Mouse (Mus musculus) heart, postnatal 10 days (tissue): ENCODE measurements at regions not wholly inside any gene's neighbourhood (a gene's known extent, or its start where the extent isn't known, plus 50 kb on each side); places are given as distances from the start of the nearest gene placed in this dataset.

Experiments used
- DNase-seq, 2 experiments: peaks; one replicate each; pipeline ENCODE4 v3.0.0; 2021
- intact Hi-C: fragments of 180-260 bp; cut with DNase I; formaldehyde crosslinking; loops from one replicate; pipeline ENCODE4 v1.15.1; 2025

- intact Hi-C loops, result no loop called here
- DNase-seq, result no peak
Measured at GRCm38 (mm10) chr7:137745575-137745974, 308.2 kb downstream of the Glrx3 start.

DNA sequence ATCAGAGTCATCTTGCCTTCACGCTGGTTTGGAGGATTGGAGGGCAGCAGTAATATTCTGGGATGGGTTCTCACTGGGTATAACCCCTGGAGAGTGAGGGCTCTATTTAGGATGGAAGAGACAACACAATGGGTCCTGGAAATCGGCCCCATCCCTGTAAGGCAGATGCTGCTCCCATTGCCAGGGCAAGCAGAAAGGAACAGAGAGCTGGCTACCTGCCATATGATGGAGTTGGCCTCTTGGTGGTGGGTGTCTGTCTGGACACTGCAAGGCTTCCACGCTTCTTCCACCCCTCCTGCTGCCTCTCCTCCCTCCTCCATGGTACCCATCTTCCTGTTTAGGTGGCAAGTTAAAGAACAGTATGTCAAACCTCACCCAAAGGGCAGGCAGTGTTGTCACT lies 308.6 kb downstream of the Glrx3 start:
- intact Hi-C loops, result no loop called here
- no peak for DNase-seq

DNA sequence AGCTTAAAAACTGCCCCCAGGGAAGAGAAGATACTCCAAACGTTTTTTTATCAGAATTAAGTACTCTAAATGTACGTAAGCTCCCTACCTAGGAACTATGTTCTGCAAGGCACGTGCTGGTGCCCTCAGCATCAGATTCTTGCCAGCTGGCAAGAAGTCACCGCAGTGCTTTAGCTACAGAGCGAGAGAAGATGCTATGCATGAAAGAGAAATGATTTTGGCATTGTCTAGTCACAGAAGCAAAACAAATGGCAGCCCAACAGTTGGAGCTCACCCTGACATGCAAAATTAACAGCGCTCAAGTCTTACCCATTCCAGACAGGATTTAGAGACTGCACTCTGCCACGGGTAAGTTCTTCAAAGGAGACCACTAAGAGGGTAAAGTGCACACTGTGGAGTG lies 311.5 kb downstream of the Glrx3 start:
- intact Hi-C loops, result no loop called here

DNA sequence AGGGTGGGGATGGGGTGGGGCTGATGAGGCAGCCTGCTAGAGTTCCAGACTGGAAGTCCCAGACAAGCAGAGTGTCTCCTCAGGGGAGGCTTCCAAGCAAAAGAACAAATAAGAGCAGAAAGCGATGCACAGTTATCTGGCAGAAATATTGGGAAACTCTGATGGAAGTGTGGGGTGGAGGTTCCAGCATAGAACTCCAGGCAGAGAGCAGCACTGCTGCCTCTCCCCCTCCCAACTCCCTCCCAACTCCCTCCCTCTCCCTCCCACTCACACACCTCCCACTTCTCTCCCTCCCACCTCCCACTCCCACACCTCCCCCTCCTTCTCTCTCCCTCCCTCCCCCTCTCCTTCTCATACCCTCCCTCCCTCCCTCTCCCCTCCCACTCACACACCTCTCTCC lies 313.3 kb downstream of the Glrx3 start:
- intact Hi-C loops, result no loop called here
- no peak for DNase-seq

More for the DNA sequence above, 311.5 kb downstream of the Glrx3 start:
- no peak for DNase-seq

DNA sequence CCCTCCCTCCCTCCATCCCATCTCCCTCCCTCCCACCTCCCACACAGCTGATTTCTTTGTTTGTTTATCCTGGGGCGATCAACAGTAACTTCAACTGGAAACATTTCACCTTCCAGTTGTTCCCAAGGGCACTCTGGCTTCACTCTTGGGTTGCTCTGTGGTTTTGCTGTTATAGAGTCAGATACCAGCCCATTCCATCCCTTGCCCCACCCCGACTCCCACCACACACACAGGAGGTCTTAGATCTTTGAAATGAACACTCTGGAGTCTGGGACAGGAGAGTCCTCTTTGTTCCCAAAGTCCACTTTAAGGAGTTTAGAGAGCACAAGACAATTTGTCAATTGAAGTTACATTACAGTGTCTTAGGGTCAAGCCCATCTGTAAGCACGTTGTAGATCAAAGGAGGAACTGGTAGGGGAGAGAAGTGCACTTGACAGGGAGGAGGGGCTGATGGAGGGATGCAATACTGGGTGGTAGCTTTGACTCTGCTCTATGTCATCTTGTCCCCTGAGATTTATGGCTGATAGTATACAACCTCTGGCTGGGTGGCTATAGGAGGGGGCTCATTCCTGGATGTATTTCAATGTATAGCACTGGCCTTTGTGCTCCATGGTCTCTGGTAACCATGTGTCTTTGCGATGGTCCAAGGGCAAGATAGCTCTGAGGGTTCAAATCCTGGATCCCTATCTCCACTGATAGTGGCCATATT lies 313.9 kb downstream of the Glrx3 start:
- DNase-seq, result no peak
- intact Hi-C loops, result no loop called here

GRCm38 (mm10) chr7:137765961-137766360 lies 328.5 kb downstream of the Glrx3 start:
- DNase-seq, result peak; percentile 19 to 37
- intact Hi-C loops, result no loop called here

DNA sequence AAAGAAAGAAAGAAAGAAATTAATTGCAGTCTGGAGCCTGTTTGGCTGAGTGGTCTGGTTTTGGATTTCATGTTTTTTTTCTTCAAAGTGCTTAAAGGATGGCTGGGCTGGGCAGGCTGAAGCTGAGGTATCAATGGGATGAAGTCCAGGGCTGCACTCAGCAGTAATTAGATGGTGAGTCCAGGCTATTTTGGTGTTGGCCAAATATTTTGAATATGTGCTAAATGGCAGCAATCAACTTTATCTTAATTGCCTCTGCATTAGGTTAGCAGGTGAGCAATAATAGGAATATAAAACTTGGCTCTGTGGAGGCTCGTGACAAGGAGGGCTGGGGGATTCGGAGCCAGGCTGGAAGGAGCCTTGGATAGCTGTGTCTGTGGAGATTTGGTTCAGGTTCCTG lies 329.3 kb downstream of the Glrx3 start:
- no peak for DNase-seq
- intact Hi-C loops, result no loop called here

GRCm38 (mm10) chr7:137773051-137773964 lies 335.9 kb downstream of the Glrx3 start:
- DNase-seq, result no peak
- intact Hi-C loops, result no loop called here

- intact Hi-C loops, result no loop called here
- no peak for DNase-seq
Measured at GRCm38 (mm10) chr7:137773965-137774310, 336.5 kb downstream of the Glrx3 start.

DNA sequence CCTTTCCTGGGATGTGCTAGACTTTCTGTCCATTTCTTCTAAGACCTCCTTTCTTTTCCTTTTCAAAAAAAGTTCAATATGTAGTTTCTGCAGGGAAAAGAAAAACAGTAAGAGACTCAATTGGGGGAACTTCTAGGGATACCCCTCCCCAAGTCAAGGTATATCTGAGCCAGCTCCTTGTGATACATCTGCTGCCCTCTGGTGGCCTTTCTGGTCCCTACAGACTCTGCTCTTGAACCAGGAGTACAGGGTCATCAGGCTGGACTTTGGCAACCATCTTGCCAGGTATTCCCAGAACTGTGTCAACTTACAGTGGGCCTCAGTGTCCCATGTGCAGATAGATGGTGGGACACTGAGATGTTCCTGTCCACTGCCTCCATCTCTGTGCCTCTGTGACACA lies 346.5 kb downstream of the Glrx3 start:
- intact Hi-C loops, result loop anchor here (2.0 kb wide), 2 partner anchors 181 to 305 kb away; no protein-coding TSS in a partner anchor
- peak in 1 of 2 experiments; percentile 37 for DNase-seq

DNA sequence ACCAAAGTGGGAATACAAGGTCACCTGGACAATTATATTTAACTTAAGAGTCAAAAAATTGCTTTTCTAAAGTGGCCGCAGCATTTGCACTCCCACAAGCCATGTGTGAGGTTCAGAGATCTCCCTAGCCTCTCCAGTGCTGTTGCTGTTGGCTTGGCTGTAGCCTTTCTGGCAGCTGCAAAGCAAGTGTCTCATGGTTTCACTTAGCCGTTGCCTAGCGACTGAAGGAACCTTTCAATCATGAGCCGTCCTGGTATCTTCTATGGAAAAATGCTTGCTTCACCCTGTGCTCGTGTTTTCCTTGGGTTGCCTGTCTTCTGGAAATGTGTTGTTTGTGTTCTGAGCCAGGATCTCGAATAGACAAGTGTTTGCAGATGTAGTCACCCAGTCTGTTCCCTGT lies 367.9 kb downstream of the Glrx3 start:
- intact Hi-C loops, result no loop called here
- peak; percentile 72 to 75 for DNase-seq

- DNase-seq, result no peak
- intact Hi-C loops, result no loop called here
Measured at GRCm38 (mm10) chr7:137812839-137813238, 375.4 kb downstream of the Glrx3 start.

DNA sequence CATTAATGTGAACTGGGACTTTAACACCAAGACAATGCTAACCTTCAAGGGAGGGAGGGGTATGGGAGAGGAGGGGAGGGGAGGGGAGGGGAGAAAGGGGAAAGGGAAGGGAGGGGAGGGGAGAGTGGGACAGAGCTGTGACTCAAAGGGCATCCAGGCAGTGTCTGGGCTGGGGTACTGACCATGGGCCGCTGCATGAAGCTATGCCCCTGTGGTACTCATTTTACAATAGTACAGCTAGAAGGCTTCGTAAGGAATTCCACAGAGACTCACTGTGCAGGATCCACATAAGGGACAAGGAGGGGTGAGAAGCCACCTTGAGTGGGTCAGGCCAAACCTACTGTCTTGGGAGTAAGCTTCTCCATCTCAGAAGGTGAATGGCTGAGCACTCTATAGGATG lies 403.1 kb downstream of the Glrx3 start:
- intact Hi-C loops, result no loop called here
- no peak for DNase-seq

DNA sequence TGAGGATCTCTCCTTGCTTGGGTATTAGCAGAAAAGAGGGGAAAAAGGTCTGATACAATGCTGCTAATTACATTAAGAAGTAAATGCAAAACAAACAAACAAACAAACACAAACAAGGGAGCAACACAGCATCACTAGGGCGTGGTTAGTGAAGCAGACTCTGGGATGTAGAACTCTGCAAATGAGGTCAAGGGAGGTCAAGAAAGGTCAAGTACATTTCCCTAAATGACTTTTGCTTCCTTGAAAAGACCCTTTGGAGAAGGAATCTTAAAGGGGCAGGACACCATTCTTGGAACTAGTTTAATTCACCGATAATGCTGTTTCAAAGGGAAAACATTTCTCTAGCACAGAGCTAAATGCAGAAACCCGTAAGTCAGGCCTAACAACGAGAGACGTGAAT lies 403.6 kb downstream of the Glrx3 start:
- no peak for DNase-seq
- intact Hi-C loops, result no loop called here

DNA sequence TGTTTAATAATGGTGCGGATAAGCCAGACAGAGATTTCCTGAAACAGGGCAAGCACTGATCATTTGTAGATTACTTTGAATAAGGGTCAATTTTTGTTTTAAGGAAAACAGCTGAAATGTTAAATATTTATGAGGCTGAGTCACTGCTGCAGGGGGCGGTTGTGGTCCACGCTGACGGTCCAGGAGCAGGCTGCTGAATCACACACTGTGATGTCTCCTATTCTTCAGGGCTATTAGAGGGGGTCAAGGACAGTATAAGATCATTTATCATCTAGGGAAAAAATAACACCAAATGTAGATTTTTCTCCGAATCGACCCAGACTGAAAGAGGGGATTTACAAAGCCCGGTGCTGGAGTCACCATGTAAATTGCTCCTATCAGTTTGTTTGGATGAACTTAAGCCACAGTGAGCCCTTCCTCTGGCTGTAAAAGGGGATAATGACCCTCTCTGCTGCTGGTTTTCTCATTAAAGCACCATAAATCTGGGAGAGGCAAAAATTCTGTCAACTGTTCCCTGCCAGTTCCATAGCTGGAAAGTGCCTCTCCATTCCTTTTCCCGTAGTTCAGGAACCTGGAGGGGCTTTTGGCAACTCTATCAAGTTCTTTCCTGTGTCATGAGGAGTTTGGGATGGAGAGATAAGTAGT lies 404.2 kb downstream of the Glrx3 start:
- intact Hi-C loops, result no loop called here
- no peak for DNase-seq

- intact Hi-C loops, result no loop called here
- no peak for DNase-seq
Measured at GRCm38 (mm10) chr7:137847856-137848255, 410.4 kb downstream of the Glrx3 start.

DNA sequence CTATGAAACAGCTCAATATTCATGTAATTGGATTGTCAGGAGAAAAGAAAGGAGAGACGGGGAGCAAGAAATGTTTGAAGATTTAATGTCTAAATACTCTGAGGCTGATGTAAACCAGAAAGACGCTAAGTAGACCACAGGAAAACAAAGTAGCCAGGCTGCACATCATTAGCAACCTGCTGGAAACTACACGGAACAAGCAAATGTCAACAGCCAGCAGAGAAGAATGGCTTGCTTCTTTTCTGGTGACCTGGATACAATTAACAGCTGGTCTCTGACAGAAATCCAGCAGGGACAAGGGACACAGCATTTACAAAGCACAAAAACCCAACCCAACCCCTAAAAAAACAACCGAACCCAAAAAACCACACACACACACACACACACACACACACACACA lies 413.6 kb downstream of the Glrx3 start:
- DNase-seq, result no peak
- intact Hi-C loops, result no loop called here

- DNase-seq, result peak; percentile 19 to 21
- intact Hi-C loops, result loop anchor here (10.0 kb wide), 1 partner anchor 225 kb away; no protein-coding TSS in a partner anchor
Measured at GRCm38 (mm10) chr7:137859681-137860080, 422.3 kb downstream of the Glrx3 start.

DNA sequence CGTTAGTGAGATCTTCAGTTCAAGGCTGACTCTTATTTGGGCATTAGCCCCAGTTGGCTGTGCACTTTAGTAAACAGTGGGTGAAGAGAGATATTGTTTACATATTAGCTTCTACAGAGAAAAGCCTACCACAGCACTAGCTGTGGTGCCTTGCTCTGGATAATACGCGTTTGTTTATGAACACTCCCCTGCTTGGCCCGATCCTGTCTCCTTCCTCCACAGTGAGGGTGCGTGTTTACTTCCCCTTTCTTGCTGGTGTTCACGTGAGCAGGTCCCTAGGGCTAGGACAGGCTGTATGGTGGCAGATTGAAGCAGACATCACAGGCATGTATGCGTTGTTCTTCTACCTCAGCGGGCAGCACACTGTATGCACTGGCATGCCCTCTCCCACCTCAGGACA lies 423.1 kb downstream of the Glrx3 start:
- no peak for DNase-seq
- intact Hi-C loops, result loop anchor here (10.0 kb wide), 1 partner anchor 224 kb away; no protein-coding TSS in a partner anchor

- DNase-seq, result peak; percentile 9 to 10
- intact Hi-C loops, result loop anchor here (10.0 kb wide), 1 partner anchor 220 kb away; no protein-coding TSS in a partner anchor
Measured at GRCm38 (mm10) chr7:137864912-137865311, 427.5 kb downstream of the Glrx3 start.

DNA sequence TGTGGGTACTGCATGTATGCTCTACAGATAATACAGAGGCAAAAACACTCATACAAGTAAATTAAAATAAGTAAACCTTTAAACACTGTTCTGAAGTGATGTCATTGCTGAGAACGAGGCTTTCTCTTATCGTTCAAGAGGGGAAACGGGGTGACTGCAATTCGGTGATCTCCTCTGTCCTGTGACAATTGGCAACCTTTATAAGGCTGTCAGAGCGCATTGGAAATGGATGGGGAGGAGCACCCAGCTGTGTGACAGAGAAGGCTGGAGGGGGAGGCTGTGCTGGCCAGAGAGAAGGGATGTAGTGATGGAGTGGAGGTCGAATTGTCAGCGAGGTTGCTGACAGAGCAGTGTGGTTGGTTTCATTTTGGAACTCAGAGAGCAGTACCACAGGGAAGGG lies 428.0 kb downstream of the Glrx3 start:
- intact Hi-C loops, result loop anchor here (10.0 kb wide), 1 partner anchor 219 kb away; no protein-coding TSS in a partner anchor
- DNase-seq, result peak; percentile 7 to 17
